Mouse (Mus musculus): ENCODE results near the gene Ankrd11. TPM values are rescaled to one million over a fixed set of nuclear protein-coding genes. Genes with fewer than 3 reads are reported as not detected.

The Ankrd11 gene
- total and polyA plus RNA-seq, 2 experiments from 2014 or later, result 75.9 to 96.6 TPM

- no peaks in the 10 kb centered on the region for H3K27me3 ChIP-seq (ENCODE audit: insufficient read depth, low read length)
- no peak for TF ChIP-seq CTCF (IDR thresholded peaks at IDR 0.05; ENCODE audit: low read depth)
- no peaks in the 10 kb centered on the region for H3K9me3 ChIP-seq (ENCODE audit: low read length)
Observed at GRCm38 (mm10) chr8:122880302-122880701, 161.8 kb downstream of the Ankrd11 start.

GRCm38 (mm10) chr8:122878231-122878630 is 163.8 kb downstream of the Ankrd11 start:
- peaks cover 13% of the 10 kb centered on the region; the same call in 1 of the 2 replicates for H3K36me3 ChIP-seq (ENCODE audit: insufficient read depth, low read length)
- no peaks in the 10 kb centered on the region for H3K4me1 ChIP-seq (ENCODE audit: insufficient read depth, low read length)
- TF ChIP-seq CTCF (IDR thresholded peaks at IDR 0.05; ENCODE audit: low read depth), result no peak
- H3K4me2 ChIP-seq (ENCODE audit: low read depth, low read length), result no peak overlapping the region
- WGBS, result 93% methylated on average over 3 of the region's 3 CpGs
- H3K9ac ChIP-seq (replicated peaks; ENCODE audit: low read length), result no peak overlapping the region
- H3K27me3 ChIP-seq (ENCODE audit: insufficient read depth, low read length), result no peaks in the 10 kb centered on the region
- H3K9me3 ChIP-seq (ENCODE audit: low read length), result no peaks in the 10 kb centered on the region
- ATAC-seq (no peak), DNase-seq (ENCODE audit: low spot score) (no peak)
- no peak overlapping the region for H3K27ac ChIP-seq
- H3K4me3 ChIP-seq (ENCODE audit: low read length), result no peak overlapping the region

More at GRCm38 (mm10) chr8:122880302-122880701, 161.8 kb downstream of the Ankrd11 start:
- 58% methylated on average over 3 of the region's 3 CpGs for WGBS
- H3K9ac ChIP-seq (replicated peaks; ENCODE audit: low read length), result no peak overlapping the region
- peaks cover 31% of the 10 kb centered on the region for H3K36me3 ChIP-seq (ENCODE audit: insufficient read depth, low read length)
- H3K4me2 ChIP-seq (ENCODE audit: low read depth, low read length), result no peak overlapping the region
- no peaks in the 10 kb centered on the region for H3K4me1 ChIP-seq (ENCODE audit: insufficient read depth, low read length)
- no peak overlapping the region for H3K4me3 ChIP-seq (ENCODE audit: low read length)
- DNase-seq (ENCODE audit: low spot score) (no peak), ATAC-seq (no peak)
- H3K27ac ChIP-seq, result no peak overlapping the region

- no peak for TF ChIP-seq CTCF (IDR thresholded peaks at IDR 0.05; ENCODE audit: low read depth)
- Histone ChIP-seq H3K9me3 (ENCODE audit: low read length) (no peaks in the 10 kb centered on the region), H3K27me3 (ENCODE audit: insufficient read depth, low read length) (no peaks in the 10 kb centered on the region), H3K9ac (replicated peaks; ENCODE audit: low read length) (no peak overlapping the region), H3K36me3 (ENCODE audit: insufficient read depth, low read length) (no peaks in the 10 kb centered on the region), H3K27ac (no peak overlapping the region), H3K4me3 (ENCODE audit: low read length) (no peak overlapping the region), H3K4me1 (ENCODE audit: insufficient read depth, low read length) (no peaks in the 10 kb centered on the region), H3K4me2 (ENCODE audit: low read depth, low read length) (no peak overlapping the region)
- no peak for ATAC-seq
- 79% methylated on average over 5 of the region's 5 CpGs for WGBS
- DNase-seq (ENCODE audit: low spot score), result no peak
Observed at GRCm38 (mm10) chr8:122875186-122875585, 166.9 kb downstream of the Ankrd11 start.

GRCm38 (mm10) chr8:122873171-122873570 is 168.9 kb downstream of the Ankrd11 start:
- no peak for ATAC-seq
- no peak overlapping the region for H3K27ac ChIP-seq
- no peaks in the 10 kb centered on the region for H3K4me1 ChIP-seq (ENCODE audit: insufficient read depth, low read length)
- no peaks in the 10 kb centered on the region for H3K27me3 ChIP-seq (ENCODE audit: insufficient read depth, low read length)
- no peaks in the 10 kb centered on the region for H3K9me3 ChIP-seq (ENCODE audit: low read length)
- DNase-seq (ENCODE audit: low spot score), result no peak
- H3K4me3 ChIP-seq (ENCODE audit: low read length), result no peak overlapping the region
- no peaks in the 10 kb centered on the region for H3K36me3 ChIP-seq (ENCODE audit: insufficient read depth, low read length)
- WGBS, result 35% methylated on average over 6 of the region's 6 CpGs
- no peak overlapping the region for H3K9ac ChIP-seq (replicated peaks; ENCODE audit: low read length)
- H3K4me2 ChIP-seq (ENCODE audit: low read depth, low read length), result no peak overlapping the region
- TF ChIP-seq CTCF (IDR thresholded peaks at IDR 0.05; ENCODE audit: low read depth), result no peak

- no peak for TF ChIP-seq CTCF (IDR thresholded peaks at IDR 0.05; ENCODE audit: low read depth)
- no peak overlapping the region for H3K4me2 ChIP-seq (ENCODE audit: low read depth, low read length)
- H3K9ac ChIP-seq (replicated peaks; ENCODE audit: low read length), result no peak overlapping the region
- no peaks in the 10 kb centered on the region for H3K27me3 ChIP-seq (ENCODE audit: insufficient read depth, low read length)
- no peak overlapping the region for H3K4me3 ChIP-seq (ENCODE audit: low read length)
- ATAC-seq, result no peak
- no peaks in the 10 kb centered on the region for H3K9me3 ChIP-seq (ENCODE audit: low read length)
- H3K36me3 ChIP-seq (ENCODE audit: insufficient read depth, low read length), result no peaks in the 10 kb centered on the region
- WGBS, result 63% methylated on average over 9 of the region's 9 CpGs
- H3K4me1 ChIP-seq (ENCODE audit: insufficient read depth, low read length), result no peaks in the 10 kb centered on the region
- no peak overlapping the region for H3K27ac ChIP-seq
- DNase-seq (ENCODE audit: low spot score), result no peak
Observed at GRCm38 (mm10) chr8:122871663-122872062, 170.4 kb downstream of the Ankrd11 start.

GRCm38 (mm10) chr8:122870377-122870863 is 171.7 kb downstream of the Ankrd11 start:
- Histone ChIP-seq H3K4me1 (ENCODE audit: insufficient read depth, low read length) (no peaks in the 10 kb centered on the region), H3K9me3 (ENCODE audit: low read length) (no peaks in the 10 kb centered on the region; the same call in 1 of the 2 replicates), H3K36me3 (ENCODE audit: insufficient read depth, low read length) (no peaks in the 10 kb centered on the region), H3K27me3 (ENCODE audit: insufficient read depth, low read length) (no peaks in the 10 kb centered on the region), H3K4me2 (ENCODE audit: low read depth, low read length) (no peak overlapping the region), H3K9ac (replicated peaks; ENCODE audit: low read length) (no peak overlapping the region), H3K4me3 (ENCODE audit: low read length) (no peak overlapping the region), H3K27ac (no peak overlapping the region)
- DNase-seq (ENCODE audit: low spot score) (no peak), ATAC-seq (no peak)
- TF ChIP-seq CTCF (IDR thresholded peaks at IDR 0.05; ENCODE audit: low read depth), result no peak
- WGBS, result 24% methylated on average over 31 of the region's 31 CpGs

- no peak for TF ChIP-seq CTCF (IDR thresholded peaks at IDR 0.05; ENCODE audit: low read depth)
- WGBS, result 77% methylated on average over 6 of the region's 6 CpGs
Observed at GRCm38 (mm10) chr8:122867982-122868381, 174.1 kb downstream of the Ankrd11 start.

More at GRCm38 (mm10) chr8:122867982-122868381, 174.1 kb downstream of the Ankrd11 start:
- Histone ChIP-seq H3K4me1 (ENCODE audit: insufficient read depth, low read length) (no peaks in the 10 kb centered on the region), H3K9me3 (ENCODE audit: low read length) (peaks cover 3% of the 10 kb centered on the region; the same call in 1 of the 2 replicates), H3K9ac (replicated peaks; ENCODE audit: low read length) (no peak overlapping the region), H3K27me3 (ENCODE audit: insufficient read depth, low read length) (no peaks in the 10 kb centered on the region), H3K4me2 (ENCODE audit: low read depth, low read length) (no peak overlapping the region), H3K36me3 (ENCODE audit: insufficient read depth, low read length) (no peaks in the 10 kb centered on the region), H3K4me3 (ENCODE audit: low read length) (no peak overlapping the region), H3K27ac (no peak overlapping the region)
- ATAC-seq (no peak), DNase-seq (ENCODE audit: low spot score) (no peak)
